Mouse (Mus musculus): ENCODE data around the gene Mbtd1. TPM values are rescaled to one million over a fixed set of nuclear protein-coding genes. Genes with fewer than 3 reads are reported as not detected.

The Mbtd1 gene
- total RNA-seq, 1 experiment from 2014 or later: 44.9 TPM

GRCm38 (mm10) chr11:93929106-93929505, 43.5 kb downstream of the Mbtd1 start:
- no peak for ATAC-seq (replicated peaks; ENCODE audit: insufficient number of reproducible peaks, low FRiP score, low TSS enrichment, poor library complexity, severe bottlenecking)

DNA sequence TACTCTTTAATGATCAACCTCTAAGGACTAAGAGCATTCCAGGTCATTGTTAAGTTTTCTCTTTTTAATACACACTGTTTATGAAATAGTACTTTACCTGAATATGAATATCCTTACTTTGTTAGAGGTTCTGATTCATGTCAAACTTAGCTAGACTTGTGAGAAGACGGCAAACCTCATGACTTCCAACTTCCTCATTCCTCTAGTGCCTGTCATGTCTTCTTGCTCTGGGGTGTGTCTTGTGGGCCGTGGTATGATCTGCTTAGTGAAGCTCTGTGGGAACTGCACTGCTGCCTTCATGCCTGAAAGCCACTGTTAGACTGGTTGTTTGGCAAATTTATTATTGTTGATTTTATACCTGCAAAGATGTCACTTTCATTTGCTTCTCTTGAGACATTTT, 55.3 kb downstream of the Mbtd1 start:
- 0 out of 2 replicates have a peak, but pooled peaks have one; percentile 70 for ATAC-seq (replicated peaks; ENCODE audit: insufficient number of reproducible peaks, low FRiP score, low TSS enrichment, poor library complexity, severe bottlenecking)

DNA sequence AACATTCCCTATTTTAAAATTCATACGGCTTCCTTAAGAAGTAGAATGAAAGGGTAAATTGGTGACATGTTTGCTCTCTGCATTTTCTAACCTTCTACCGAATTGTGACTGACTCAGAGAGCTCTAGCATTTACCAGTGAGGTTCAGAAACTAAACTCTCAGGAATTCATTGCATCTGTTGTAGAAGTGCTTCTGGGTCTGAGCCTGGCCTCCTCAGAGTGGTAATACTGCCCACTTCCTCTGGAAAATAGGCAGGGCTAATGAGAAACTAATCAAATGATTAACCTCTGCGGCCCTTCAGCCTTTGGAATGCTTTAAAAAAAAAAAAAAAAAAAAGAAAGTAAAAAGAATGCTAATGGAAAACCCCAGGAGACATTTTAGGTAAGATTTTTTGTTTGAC, 59.3 kb downstream of the Mbtd1 start:
- no peak for ATAC-seq (replicated peaks; ENCODE audit: insufficient number of reproducible peaks, low FRiP score, low TSS enrichment, poor library complexity, severe bottlenecking)

DNA sequence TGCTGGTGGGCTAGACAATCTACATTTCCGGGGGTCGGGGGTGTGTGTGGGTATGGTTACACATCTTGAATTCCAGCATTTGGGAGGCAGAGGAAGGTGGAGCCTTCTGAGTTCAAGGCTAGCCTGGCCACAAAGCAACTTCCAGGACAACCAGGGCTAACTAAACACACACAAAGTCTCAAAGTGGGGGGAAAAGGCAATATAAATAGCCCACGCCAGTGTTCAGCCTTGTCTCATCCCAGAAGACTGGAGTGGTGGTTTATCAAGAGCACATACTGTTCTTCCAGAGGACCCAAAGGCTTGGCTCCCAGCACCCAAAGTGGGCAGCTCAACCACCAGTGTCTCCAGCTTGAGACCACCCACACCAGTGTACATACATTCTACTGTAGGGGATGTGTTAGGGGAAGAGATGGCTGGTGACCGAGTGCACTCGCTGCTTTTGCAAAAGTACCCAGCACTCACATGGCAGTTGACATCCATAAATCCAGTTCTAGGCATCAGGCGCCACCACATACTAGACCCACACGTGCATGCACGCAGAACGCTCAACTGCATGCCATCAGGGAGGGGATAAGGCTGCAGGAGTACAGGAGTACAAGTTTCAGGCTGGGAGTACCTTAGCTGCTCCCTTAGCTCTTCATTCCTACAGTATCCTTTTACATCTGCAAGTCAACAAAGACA, 63.4 kb downstream of the Mbtd1 start:
- ATAC-seq (replicated peaks; ENCODE audit: insufficient number of reproducible peaks, low FRiP score, low TSS enrichment, poor library complexity, severe bottlenecking): no peak

- ATAC-seq (replicated peaks; ENCODE audit: insufficient number of reproducible peaks, low FRiP score, low TSS enrichment, poor library complexity, severe bottlenecking): no peak
These were observed 64.4 kb downstream of the Mbtd1 start for GRCm38 (mm10) chr11:93950045-93950444.

DNA sequence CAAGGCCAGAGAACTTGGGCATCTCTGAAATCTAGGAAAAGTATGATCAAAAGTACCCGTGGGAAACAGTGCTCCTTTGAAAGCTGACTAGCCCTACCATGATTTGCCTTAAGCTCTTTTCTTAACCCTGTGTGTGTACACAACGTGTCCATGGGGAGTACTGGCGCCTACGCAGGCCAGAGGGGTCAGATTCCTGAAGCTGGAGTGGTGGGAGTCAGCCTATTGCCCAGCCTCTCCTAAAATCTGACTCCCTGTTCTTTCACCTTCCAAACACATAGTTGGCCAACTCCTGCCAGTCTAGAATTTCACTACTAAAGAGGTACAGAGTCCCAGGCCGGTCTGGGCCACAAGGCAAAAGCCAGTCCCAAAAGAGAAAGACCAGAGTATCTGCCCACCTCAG, 66.7 kb downstream of the Mbtd1 start:
- ATAC-seq (replicated peaks; ENCODE audit: insufficient number of reproducible peaks, low FRiP score, low TSS enrichment, poor library complexity, severe bottlenecking): no peak

GRCm38 (mm10) chr11:93954738-93955255, 69.1 kb downstream of the Mbtd1 start:
- no peak for ATAC-seq (replicated peaks; ENCODE audit: insufficient number of reproducible peaks, low FRiP score, low TSS enrichment, poor library complexity, severe bottlenecking)

DNA sequence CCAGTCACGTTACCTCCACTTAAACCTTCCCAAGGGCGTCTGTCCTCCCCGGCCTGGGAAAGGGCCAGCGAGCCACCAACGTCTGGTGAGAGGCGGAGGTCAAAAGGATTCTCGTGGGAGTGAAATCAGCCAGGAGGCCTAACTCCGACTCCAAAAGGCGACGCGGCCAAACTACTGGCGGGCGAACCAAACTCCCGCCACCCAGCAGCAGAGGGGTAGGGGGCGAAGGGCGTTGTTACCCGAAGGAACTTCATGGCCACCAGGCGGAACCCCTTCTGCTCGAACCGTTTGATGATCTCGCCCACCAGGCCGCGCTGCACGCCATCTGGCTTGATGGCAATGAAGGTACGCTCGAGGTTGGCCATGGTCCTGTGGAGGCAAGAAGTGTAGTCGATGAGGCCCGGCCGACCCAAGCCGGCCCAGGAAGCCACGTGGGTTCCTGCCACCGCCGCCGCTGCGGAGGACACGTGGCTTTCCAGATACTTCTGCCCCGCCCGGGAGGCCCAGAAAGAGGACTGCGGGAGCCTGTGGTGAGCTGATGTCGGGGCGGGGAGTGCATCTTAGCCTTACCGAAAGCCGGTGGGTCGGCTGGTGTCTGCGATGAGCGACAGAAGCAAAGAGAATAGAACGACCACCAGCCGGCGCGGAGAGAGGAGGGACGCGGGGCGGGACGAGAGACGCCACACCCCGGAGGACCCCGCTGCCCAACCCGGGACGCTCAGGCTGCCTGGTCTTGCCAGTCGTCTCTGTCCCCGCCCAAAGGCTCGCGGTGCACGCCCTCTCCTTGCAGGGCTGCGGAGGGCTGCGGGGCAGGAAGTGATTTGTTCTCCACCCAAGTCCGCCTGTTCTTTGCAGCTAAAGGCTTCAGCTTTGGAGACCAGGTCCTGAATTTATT, 69.9 kb downstream of the Mbtd1 start:
- ATAC-seq (replicated peaks; ENCODE audit: insufficient number of reproducible peaks, low FRiP score, low TSS enrichment, poor library complexity, severe bottlenecking): peak; percentile 94

GRCm38 (mm10) chr11:93956159-93956558, 70.5 kb downstream of the Mbtd1 start, which contains the start of gene Nme2:
Nme2 (minus strand) TSS chr11:93956259.
- 0 out of 2 replicates have a peak, but pooled peaks have one; percentile 3 for ATAC-seq (replicated peaks; ENCODE audit: insufficient number of reproducible peaks, low FRiP score, low TSS enrichment, poor library complexity, severe bottlenecking)

DNA sequence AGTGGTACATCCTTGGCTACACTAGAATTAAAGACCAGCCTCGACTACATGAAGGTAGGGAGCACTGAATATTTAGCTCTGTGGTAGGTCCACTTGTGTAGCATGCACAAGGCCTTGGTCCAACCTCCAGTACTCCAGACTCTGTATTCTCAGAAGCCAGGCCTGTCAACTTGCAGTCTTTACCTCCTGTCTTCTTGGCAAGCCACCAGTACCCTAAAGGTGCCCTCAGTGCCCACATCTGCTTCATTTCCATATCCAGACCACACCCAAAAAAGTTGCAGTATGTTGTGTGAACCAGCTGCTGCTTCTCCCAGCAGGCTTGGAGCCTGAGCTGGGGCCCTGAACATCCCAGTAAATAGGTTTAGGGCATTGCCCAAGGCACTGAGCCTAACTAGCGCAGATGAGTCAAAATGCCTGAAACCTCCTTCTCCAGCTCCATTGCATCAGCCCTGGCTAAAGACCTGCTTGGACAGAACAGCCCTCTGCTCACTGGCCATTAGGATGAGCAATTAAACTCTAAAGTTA, 71.4 kb downstream of the Mbtd1 start:
- ATAC-seq (replicated peaks; ENCODE audit: insufficient number of reproducible peaks, low FRiP score, low TSS enrichment, poor library complexity, severe bottlenecking): no peak

- ATAC-seq (replicated peaks; ENCODE audit: insufficient number of reproducible peaks, low FRiP score, low TSS enrichment, poor library complexity, severe bottlenecking): no peak
These were observed 72.1 kb downstream of the Mbtd1 start for GRCm38 (mm10) chr11:93957746-93958145.

DNA sequence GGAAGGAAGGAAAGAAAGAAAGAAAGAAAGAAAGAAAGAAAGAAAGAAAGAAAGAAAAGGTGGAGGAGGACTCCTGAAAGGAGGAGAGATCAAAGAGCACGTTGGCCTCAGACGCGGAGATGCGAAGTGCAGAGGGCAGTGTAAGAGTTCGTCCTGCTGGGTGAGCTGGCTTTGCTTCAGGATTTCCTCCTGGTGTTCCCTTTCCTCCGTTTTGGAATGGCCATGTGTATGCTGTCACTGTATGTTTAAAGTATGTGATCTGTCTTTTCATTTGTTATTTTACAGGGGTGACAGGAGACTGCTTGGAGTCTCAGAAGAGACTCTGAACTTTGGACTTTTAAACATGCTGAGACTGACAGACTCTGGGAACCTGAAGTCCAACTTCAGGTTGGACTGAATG, 75.8 kb downstream of the Mbtd1 start:
- ATAC-seq (replicated peaks; ENCODE audit: insufficient number of reproducible peaks, low FRiP score, low TSS enrichment, poor library complexity, severe bottlenecking): no peak

DNA sequence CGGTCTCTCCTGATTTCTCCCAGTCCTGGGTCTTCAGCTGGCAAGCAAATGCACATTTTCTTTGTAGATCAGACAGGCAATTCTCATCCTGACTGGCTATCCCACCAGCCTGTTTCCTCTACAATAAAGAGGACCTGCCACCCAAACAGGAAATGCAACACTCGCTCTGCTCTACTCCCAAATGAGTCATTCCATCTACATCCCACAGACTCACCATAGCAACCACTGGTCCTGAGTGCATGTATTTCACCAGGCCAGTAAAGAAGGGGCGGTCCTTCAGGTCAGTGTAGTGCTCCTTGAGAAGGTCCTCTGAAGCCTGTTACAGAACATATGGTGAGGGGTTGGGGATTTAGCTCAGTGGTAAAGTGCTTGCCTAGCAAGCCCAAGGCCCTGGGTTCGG, 77.4 kb downstream of the Mbtd1 start:
- peak; percentile 64 for ATAC-seq (replicated peaks; ENCODE audit: insufficient number of reproducible peaks, low FRiP score, low TSS enrichment, poor library complexity, severe bottlenecking)

GRCm38 (mm10) chr11:93965391-93965790, 79.7 kb downstream of the Mbtd1 start:
- ATAC-seq (replicated peaks; ENCODE audit: insufficient number of reproducible peaks, low FRiP score, low TSS enrichment, poor library complexity, severe bottlenecking): no peak

GRCm38 (mm10) chr11:93967381-93967780, 81.7 kb downstream of the Mbtd1 start:
- ATAC-seq (replicated peaks; ENCODE audit: insufficient number of reproducible peaks, low FRiP score, low TSS enrichment, poor library complexity, severe bottlenecking): no peak

GRCm38 (mm10) chr11:93968005-93968847, 82.6 kb downstream of the Mbtd1 start, which contains the start of the genes Gm20390 and Nme1:
Gm20390 (minus strand) TSS chr11:93968293.
Nme1 (minus strand) TSS chr11:93968521.
- peak; percentile 96 for ATAC-seq (replicated peaks; ENCODE audit: insufficient number of reproducible peaks, low FRiP score, low TSS enrichment, poor library complexity, severe bottlenecking)

- ATAC-seq (replicated peaks; ENCODE audit: insufficient number of reproducible peaks, low FRiP score, low TSS enrichment, poor library complexity, severe bottlenecking): no peak
These were observed 83.1 kb downstream of the Mbtd1 start for GRCm38 (mm10) chr11:93968848-93969128.

- no peak for ATAC-seq (replicated peaks; ENCODE audit: insufficient number of reproducible peaks, low FRiP score, low TSS enrichment, poor library complexity, severe bottlenecking)
These were observed 83.5 kb downstream of the Mbtd1 start for GRCm38 (mm10) chr11:93969171-93969570.

- ATAC-seq (replicated peaks; ENCODE audit: insufficient number of reproducible peaks, low FRiP score, low TSS enrichment, poor library complexity, severe bottlenecking): no peak
These were observed 84.1 kb downstream of the Mbtd1 start for GRCm38 (mm10) chr11:93969799-93970198.
